Mouse (Mus musculus): ENCODE data around the gene Rela.

DNA sequence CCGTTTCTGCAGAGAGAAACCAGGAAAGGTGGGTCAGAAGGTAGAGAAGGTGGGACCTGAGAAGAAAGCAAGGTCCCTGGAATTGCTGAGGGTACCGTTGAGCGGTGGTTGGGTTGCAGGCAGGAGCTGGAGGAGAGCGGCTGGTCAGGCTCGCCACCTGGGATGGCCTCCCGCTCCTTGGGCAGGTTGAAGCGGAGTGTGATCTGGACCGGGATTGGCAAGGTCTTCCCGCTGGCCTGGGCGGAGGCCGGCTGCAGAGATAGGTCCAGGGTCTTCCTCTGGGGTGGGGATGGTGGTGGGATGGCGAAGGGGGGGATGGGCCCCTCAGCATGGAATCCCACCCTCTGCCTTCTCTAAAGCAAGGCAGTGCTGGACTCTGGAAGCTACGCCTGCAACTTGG, 28.6 kb upstream of the Rela start:
- TF ChIP-seq CTCF (IDR thresholded peaks at IDR 0.05; ENCODE audit: control insufficient read depth, insufficient read depth, insufficient read length): no peak
- TF ChIP-seq MYOD1 (IDR thresholded peaks at IDR 0.05; ENCODE audit: control insufficient read depth, insufficient read length, low read depth): no peak
